Mouse (Mus musculus) midbrain, embryonic 13.5 days (tissue): ENCODE results near the gene 3425401B19Rik. TPM values are rescaled to one million over a fixed set of nuclear protein-coding genes. Genes with fewer than 3 reads are reported as not detected.

Source experiments
- ATAC-seq: fragments of 200-750 bp; cut with Nextera tagmentation; 2 replicates; pipeline ENCODE4 v1.8.0; 2017; ENCODE audit warnings: mild to moderate bottlenecking, moderate TSS enrichment, moderate library complexity
- H3K27ac ChIP-seq: fragments of 300-500 bp; sonication (generic); 2 replicates; pipeline ENCODE4 v1.5.1; 2015; ENCODE audit warnings: inconsistent platforms, mild to moderate bottlenecking, moderate library complexity
- H3K27me3 ChIP-seq: fragments of 300-500 bp; sonication (generic); 2 replicates; pipeline ENCODE4 v1.6.1; 2015; ENCODE audit warnings: mild to moderate bottlenecking, inconsistent platforms
- H3K36me3 ChIP-seq: fragments of 300-500 bp; sonication (generic); 2 replicates; pipeline ENCODE4 v1.6.1; 2015; ENCODE audit warnings: mild to moderate bottlenecking, inconsistent platforms
- H3K4me1 ChIP-seq: fragments of 300-500 bp; sonication (generic); replicated peaks from 2 replicates; pipeline ENCODE4 v1.6.1; 2015; ENCODE audit warnings: inconsistent platforms
- H3K4me2 ChIP-seq: fragments of 300-500 bp; sonication (generic); replicated peaks from 2 replicates; pipeline ENCODE4 v1.6.1; 2015; ENCODE audit warnings: moderate library complexity, mild to moderate bottlenecking, inconsistent platforms
- H3K4me3 ChIP-seq: fragments of 300-500 bp; sonication (generic); replicated peaks from 2 replicates; pipeline ENCODE4 v1.5.1; 2015; ENCODE audit warnings: mild to moderate bottlenecking, inconsistent platforms
- H3K9ac ChIP-seq: fragments of 300-500 bp; sonication (generic); replicated peaks from 2 replicates; pipeline ENCODE4 v1.6.1; 2015; ENCODE audit warnings: mild to moderate bottlenecking, inconsistent platforms
- H3K9me3 ChIP-seq: fragments of 300-500 bp; sonication (generic); 2 replicates; pipeline ENCODE4 v1.6.1; 2016; ENCODE audit warnings: mild to moderate bottlenecking, inconsistent platforms
- WGBS: fragments of 180-500 bp; shearing (Covaris S2); methylation state at CpG from one replicate; pipeline ENCODE4 v1.1.7; 2015; 5-methylcytosine and 5-hydroxymethylcytosine counted together
- polyA plus RNA-seq: library from polyadenylated mRNA; unstranded; fragments of >200 nt; fragmentation: Nextera tagmentation; extraction: Ambion mirVana; gene quantifications from 2 replicates; pipeline ENCODE4 v1.2.1, GENCODE M21; 2015

The 3425401B19Rik gene
- polyA plus RNA-seq, 1 experiment from 2014 or later = not detected

DNA sequence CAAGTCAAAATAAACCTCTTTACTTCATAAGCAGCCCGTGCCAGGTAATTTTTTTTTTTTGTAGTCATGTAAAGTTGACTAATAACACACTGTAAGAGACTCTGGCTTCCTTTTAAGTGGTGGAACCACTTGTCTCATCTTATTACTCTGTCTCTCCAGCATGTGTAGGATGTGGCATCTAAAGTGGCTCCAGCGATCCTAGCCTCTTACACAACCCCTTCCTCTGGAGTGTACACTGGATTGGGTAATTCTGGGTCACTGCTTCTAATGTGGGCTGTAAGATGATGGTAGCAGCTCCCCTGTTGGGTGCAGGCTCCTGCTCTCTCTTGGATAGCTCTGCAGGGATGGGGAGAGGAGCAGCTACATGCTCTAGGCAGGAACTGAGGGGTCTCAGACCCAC is 46.6 kb downstream of the 3425401B19Rik start:
- H3K4me1 ChIP-seq = no peaks in the 10 kb centered on the region
- H3K4me3 ChIP-seq = no peak overlapping the region
- no peaks in the 10 kb centered on the region for H3K36me3 ChIP-seq
- 91% methylated on average over 2 of the region's 2 CpGs for WGBS
- H3K27ac ChIP-seq = no peak overlapping the region
- no peaks in the 10 kb centered on the region for H3K9me3 ChIP-seq
- no peak overlapping the region for H3K9ac ChIP-seq
- H3K4me2 ChIP-seq = no peak overlapping the region
- no peak for ATAC-seq
- no peaks in the 10 kb centered on the region for H3K27me3 ChIP-seq

DNA sequence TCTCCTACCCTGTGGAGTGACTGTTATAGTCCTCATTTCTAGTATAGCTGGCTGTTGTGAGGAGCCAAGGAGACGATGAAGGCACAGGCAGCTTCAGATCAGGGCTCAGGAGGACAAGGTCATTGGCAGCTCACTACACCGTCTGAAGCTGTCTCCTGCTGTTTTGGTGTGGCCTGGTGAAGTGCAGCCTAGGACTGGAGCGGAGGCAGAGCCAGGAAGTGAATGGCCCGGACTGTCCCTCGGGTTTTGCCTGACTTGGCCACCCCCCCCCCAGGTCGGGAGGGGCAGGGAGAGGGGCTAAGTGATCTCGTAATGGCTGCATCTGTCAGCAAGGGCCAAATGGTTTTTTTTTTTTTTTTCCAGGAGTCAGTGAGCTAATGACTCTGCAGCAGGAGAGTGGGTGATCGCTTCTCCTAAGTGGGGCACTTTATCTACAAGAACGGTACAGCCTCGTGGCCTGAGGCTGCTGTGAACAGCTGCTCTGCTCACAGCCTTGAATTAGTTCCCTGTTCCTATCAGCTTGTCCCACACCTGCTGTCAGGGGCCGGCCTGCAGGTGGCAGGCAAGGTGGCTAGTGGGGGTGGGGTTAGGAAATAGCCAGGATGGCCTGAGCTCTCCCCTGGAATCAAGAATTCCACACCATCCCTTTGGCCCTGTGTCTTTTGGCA is 50.9 kb downstream of the 3425401B19Rik start:
- 44% methylated on average over 11 of the region's 11 CpGs for WGBS
- Histone ChIP-seq H3K4me1 (no peaks in the 10 kb centered on the region), H3K27me3 (no peaks in the 10 kb centered on the region), H3K9me3 (no peaks in the 10 kb centered on the region), H3K9ac (no peak overlapping the region), H3K4me3 (no peak overlapping the region), H3K27ac (no peak overlapping the region), H3K36me3 (no peaks in the 10 kb centered on the region), H3K4me2 (no peak overlapping the region)
- no peak for ATAC-seq

DNA sequence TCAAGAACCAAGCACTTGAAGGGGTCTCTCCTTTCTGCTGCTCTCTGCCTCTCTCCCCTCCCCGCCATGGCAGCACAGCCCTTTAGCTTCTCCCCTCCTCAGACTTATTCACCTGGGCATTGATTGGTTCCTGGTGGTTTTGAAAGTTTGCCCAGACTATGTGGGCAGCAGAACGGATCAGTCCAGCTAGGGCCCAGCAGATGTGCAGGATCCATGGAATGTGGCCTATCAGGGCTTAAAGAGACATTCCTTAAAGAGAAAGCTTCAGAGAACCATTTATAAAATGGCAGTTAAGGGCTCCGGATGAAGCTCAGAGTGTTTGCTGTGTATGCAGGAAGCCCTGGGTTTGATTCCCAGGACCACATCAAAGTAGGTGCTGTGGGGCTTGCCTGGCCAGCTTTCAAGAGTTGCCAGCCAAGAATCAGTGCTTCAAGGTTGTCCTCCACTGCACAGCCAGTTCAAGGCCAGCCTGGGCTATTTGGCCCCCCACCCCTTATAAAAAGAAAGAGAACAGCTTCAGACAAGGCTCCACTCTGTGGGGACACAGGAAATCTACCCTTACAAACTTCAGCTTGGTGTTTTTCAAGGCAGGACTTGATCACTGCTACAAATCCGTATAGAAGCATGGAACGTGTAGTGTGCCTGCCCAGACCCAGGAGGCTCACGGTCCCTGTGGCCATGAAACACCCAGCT is 52.0 kb downstream of the 3425401B19Rik start:
- no peak overlapping the region for H3K4me2 ChIP-seq
- H3K9me3 ChIP-seq = no peaks in the 10 kb centered on the region
- WGBS = 90% methylated on average over 6 of the region's 6 CpGs

GRCm38 (mm10) chr14:32628584-32628983 is 56.5 kb downstream of the 3425401B19Rik start:
- Histone ChIP-seq H3K4me2 (no peak overlapping the region), H3K27ac (no peak overlapping the region)
- WGBS = 51% methylated on average over 10 of the region's 10 CpGs

More for the DNA sequence above, 52.0 kb downstream of the 3425401B19Rik start:
- no peaks in the 10 kb centered on the region for H3K36me3 ChIP-seq
- H3K9ac ChIP-seq = no peak overlapping the region
- H3K27me3 ChIP-seq = no peaks in the 10 kb centered on the region
- no peak for ATAC-seq
- H3K4me3 ChIP-seq = no peak overlapping the region
- no peaks in the 10 kb centered on the region for H3K4me1 ChIP-seq
- H3K27ac ChIP-seq = no peak overlapping the region

DNA sequence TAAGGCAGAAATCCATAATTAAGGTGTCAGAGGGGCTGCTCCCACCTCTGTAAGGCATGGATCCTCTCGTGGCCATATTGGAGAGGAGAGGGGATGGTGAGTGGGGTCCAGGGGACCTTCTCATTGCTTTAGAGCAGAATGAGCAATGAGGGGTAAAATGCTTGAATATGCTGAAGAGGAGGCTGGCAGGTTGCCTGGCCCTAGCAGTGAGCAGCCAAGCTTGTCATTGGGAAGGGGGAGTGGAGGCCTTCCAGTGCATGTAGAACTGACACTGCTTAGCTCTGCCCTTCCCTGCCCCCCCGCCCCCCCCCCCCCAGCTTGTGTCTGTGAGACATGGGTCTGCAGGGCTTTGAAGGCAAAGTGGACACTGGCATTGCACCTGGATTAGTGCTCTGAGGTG is 57.8 kb downstream of the 3425401B19Rik start:
- ATAC-seq = no peak
- no peak overlapping the region for H3K4me2 ChIP-seq
- 57% methylated on average over 2 of the region's 2 CpGs for WGBS

More at GRCm38 (mm10) chr14:32628584-32628983, 56.5 kb downstream of the 3425401B19Rik start:
- no peak overlapping the region for H3K9ac ChIP-seq
- H3K4me3 ChIP-seq = no peak overlapping the region
- no peaks in the 10 kb centered on the region for H3K4me1 ChIP-seq
- no peak for ATAC-seq
- H3K27me3 ChIP-seq = no peaks in the 10 kb centered on the region
- H3K36me3 ChIP-seq = no peaks in the 10 kb centered on the region
- no peaks in the 10 kb centered on the region for H3K9me3 ChIP-seq

DNA sequence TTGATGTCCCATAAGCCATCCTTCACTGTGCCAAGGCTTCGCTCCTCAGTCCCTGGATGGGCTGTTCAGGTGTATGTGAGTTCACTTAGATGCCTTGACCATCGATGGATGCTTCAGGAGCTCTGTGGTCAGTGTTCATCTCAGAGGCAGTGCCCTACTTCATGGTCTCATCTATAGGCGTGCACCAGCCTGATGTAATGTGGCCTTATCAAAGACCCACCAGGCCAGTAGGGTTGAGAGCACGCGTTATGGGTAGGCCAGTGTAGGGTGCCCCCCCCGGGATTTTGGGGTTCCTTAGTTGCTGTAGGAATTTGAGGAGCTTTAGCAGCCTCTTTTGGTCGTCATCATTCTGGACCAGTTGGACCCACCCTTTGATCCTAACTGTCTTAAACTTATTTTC is 60.3 kb downstream of the 3425401B19Rik start:
- Histone ChIP-seq H3K4me1 (no peaks in the 10 kb centered on the region), H3K9ac (no peak overlapping the region), H3K27ac (no peak overlapping the region), H3K36me3 (no peaks in the 10 kb centered on the region), H3K27me3 (no peaks in the 10 kb centered on the region), H3K4me3 (no peak overlapping the region), H3K9me3 (no peaks in the 10 kb centered on the region), H3K4me2 (no peak overlapping the region)
- WGBS = 94% methylated on average over 7 of the region's 7 CpGs
- ATAC-seq = no peak

More for the DNA sequence above, 57.8 kb downstream of the 3425401B19Rik start:
- Histone ChIP-seq H3K27me3 (no peaks in the 10 kb centered on the region), H3K9me3 (no peaks in the 10 kb centered on the region), H3K9ac (no peak overlapping the region), H3K27ac (no peak overlapping the region), H3K4me3 (no peak overlapping the region), H3K4me1 (no peaks in the 10 kb centered on the region), H3K36me3 (no peaks in the 10 kb centered on the region)

GRCm38 (mm10) chr14:32624245-32624644 is 60.8 kb downstream of the 3425401B19Rik start:
- Histone ChIP-seq H3K9me3 (no peaks in the 10 kb centered on the region), H3K4me3 (no peak overlapping the region)

GRCm38 (mm10) chr14:32617253-32617652 is 67.8 kb downstream of the 3425401B19Rik start:
- Histone ChIP-seq H3K4me3 (no peak overlapping the region), H3K27ac (no peak overlapping the region), H3K4me1 (no peaks in the 10 kb centered on the region), H3K9ac (no peak overlapping the region), H3K36me3 (no peaks in the 10 kb centered on the region), H3K27me3 (no peaks in the 10 kb centered on the region), H3K4me2 (no peak overlapping the region), H3K9me3 (no peaks in the 10 kb centered on the region)
- ATAC-seq = no peak
- WGBS = 89% methylated on average over 5 of the region's 5 CpGs

More at GRCm38 (mm10) chr14:32624245-32624644, 60.8 kb downstream of the 3425401B19Rik start:
- H3K4me1 ChIP-seq = no peaks in the 10 kb centered on the region
- ATAC-seq = no peak
- no peak overlapping the region for H3K9ac ChIP-seq
- H3K4me2 ChIP-seq = no peak overlapping the region
- H3K27ac ChIP-seq = no peak overlapping the region
- H3K27me3 ChIP-seq = no peaks in the 10 kb centered on the region
- H3K36me3 ChIP-seq = no peaks in the 10 kb centered on the region
- WGBS = 88% methylated on average over 3 of the region's 3 CpGs

GRCm38 (mm10) chr14:32609392-32609791 is 75.7 kb downstream of the 3425401B19Rik start:
- ATAC-seq = peak; percentile 5; the same call in 1 of the 2 replicates
- H3K4me2 ChIP-seq = no peak overlapping the region

More at GRCm38 (mm10) chr14:32609392-32609791, 75.7 kb downstream of the 3425401B19Rik start:
- WGBS = 18% methylated on average over 3 of the region's 3 CpGs
- Histone ChIP-seq H3K4me3 (no peak overlapping the region), H3K4me1 (peaks cover 25% of the 10 kb centered on the region), H3K36me3 (no peaks in the 10 kb centered on the region), H3K27ac (no peak overlapping the region), H3K9ac (no peak overlapping the region), H3K9me3 (no peaks in the 10 kb centered on the region), H3K27me3 (no peaks in the 10 kb centered on the region)

Other genes starting within 250 kb of the 3425401B19Rik start
- 1.4 and 1.5 TPM in 2 replicates for gene Slc18a3, start 220.4 kb downstream of the 3425401B19Rik start, polyA plus RNA-seq
- 0.40 and 0.44 TPM in 2 replicates for gene Chat, start 219.3 kb downstream of the 3425401B19Rik start, polyA plus RNA-seq
- 32.4 and 33.8 TPM in 2 replicates for gene Ercc6, start 171.8 kb downstream of the 3425401B19Rik start, polyA plus RNA-seq
- 5.7 TPM in 2 replicates for gene Prrxl1, start 85.9 kb downstream of the 3425401B19Rik start, polyA plus RNA-seq
- gene Tmem273, start 100.7 kb upstream of the 3425401B19Rik start, polyA plus RNA-seq = 0.13 and 0.24 TPM in 2 replicates
- gene Fam170b, start 148.7 kb upstream of the 3425401B19Rik start, polyA plus RNA-seq = not detected in 2 replicates
- 5.7 and 7.3 TPM in 2 replicates for gene Vstm4, start 171.5 kb upstream of the 3425401B19Rik start, polyA plus RNA-seq